Mouse (Mus musculus) ES-Bruce4 (cell line): Measurements from ENCODE around the gene Pth2.

Experiments used
- CTCF ChIP-seq: IDR thresholded peaks from one replicate; pipeline ENCODE4 v1.8.1; 2011; ENCODE audit warnings: low read depth, low read length
- EP300 ChIP-seq: IDR thresholded peaks from 2 replicates; pipeline ENCODE4 v1.6.1; 2011; ENCODE audit warnings: low read depth, low read length; ENCODE audit not compliant: insufficient read depth
- POLR2A ChIP-seq: IDR thresholded peaks from one replicate; pipeline ENCODE4 v1.8.1; 2011; ENCODE audit warnings: low read length; ENCODE audit not compliant: insufficient read depth

DNA sequence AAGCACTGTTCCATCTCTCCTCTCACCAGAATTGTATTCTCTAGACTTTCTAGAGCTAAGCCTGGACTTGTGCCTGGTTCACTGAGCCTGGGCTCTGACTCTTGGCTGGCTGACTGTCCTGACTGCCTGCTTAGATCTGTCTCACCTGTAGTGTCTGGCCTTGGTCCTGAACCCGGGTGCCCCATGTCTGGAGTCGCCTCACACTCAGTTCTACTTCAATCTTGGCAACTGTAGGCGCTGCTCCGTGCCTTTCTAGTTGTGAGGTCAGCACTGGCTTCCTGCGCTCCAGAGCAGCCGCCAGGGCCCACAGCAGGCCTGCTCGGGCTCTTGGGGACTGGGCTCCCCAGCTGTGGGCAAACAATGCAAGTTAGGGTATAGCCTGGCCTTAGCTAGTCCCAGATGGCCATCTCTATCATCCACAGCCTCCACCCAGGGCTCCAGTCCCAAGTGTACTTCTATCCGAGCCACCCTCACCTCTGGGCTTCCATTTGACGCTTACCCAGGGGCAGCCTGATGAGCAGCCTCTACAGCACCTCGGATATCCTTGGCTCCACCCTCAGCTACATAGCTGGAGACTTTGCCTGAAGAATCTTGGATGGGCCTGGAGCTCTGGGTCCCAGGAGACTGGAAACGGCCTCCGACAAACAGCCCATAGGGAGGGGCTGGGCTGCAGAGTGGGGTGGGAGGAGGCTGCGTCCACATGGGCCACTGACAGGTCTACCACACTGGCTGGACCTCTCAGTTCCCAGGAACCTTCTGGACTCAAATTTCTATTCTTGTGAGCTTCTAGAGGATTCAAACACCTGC lies 36.2 kb upstream of the Pth2 start:
- TF ChIP-seq CTCF: no peak
- TF ChIP-seq POLR2A: no peak
- TF ChIP-seq EP300: no peak
